Mouse (Mus musculus) lung, adult 2 months (tissue): ENCODE results near the gene Tbc1d10a.

Experiments used
- CTCF ChIP-seq: fragments of 200-500 bp; IDR thresholded peaks from 2 replicates; pipeline ENCODE4 v1.5.1; 2011; ENCODE audit warnings: mild to moderate bottlenecking, low read length, control low read depth; ENCODE audit not compliant: insufficient read depth
- POLR2A ChIP-seq: fragments of 200-500 bp; IDR thresholded peaks from 2 replicates; pipeline ENCODE4 v1.6.1; 2011; ENCODE audit warnings: low read depth, mild to moderate bottlenecking, control low read depth, low read length, borderline replicate concordance; ENCODE audit errors: extremely low read depth

DNA sequence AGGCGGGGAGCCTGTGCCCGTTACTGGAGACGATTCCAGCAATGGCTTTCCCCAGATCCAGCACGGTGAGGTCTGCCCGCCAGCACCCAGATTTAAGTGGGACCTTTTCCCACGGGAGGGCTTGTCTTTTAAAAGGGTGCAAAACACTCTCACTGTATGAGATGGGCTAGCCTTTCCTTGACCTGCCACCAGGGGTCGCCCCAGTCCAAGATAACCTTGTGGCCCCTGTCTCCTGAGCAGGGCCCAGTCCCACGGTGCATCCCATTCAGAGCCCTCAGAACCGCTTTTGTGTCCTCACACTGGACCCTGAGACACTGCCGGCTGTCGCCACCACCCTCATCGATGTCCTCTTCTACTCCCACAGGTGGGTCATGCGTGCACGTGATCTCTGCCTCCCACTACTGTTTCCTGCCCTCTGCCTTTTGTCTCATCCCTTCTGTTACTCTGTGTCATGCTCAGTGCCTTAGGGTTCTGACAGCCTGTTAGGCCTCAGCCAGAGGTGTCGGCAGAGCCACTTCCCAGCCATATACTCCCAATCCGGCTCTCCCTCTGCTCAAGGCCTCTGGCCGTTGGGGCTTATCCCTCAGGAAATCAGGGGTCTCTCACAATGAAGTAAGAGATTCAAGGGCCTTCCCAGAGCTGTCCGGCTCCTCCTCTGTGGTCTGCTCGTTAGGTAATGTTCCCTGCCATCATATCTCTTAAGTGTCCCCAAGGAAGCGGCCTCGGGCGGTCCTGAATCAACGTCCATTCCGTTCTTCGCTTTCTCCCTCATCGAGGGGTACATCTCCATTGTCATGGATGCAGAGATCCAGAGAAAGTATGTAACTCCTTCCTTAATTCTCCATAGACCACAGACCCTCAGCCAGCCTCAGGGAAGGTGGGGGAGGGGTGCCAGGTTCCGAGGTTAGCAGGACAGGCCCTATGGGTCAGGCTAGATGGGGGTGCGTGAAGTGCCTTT lies 34.1 kb downstream of the Tbc1d10a start:
- TF ChIP-seq POLR2A (no peak), CTCF (peak; percentile 91)
